Mouse (Mus musculus): ENCODE data around the gene Atp2a3. TPM values are rescaled to one million over a fixed set of nuclear protein-coding genes. Genes with fewer than 3 reads are reported as not detected.
A peak's percentile ranks its signal among the peaks of the same experiment; 100 is the strongest.

Atp2a3 gene
- total and polyA plus RNA-seq, 2 experiments from 2014 or later: 3.1 to 3.8 TPM

GRCm38 (mm10) chr11:72986745-72987144, 25.8 kb downstream of the Atp2a3 start:
- no peak overlapping the region for H3K9ac ChIP-seq (replicated peaks; ENCODE audit: low read depth, low read length)
- peaks cover 6% of the 10 kb centered on the region; the same call in 1 of the 2 replicates for H3K4me1 ChIP-seq (ENCODE audit: control insufficient read depth, insufficient read depth)
- H3K9me3 ChIP-seq (replicated peaks; ENCODE audit: control insufficient read depth, low read length): no peaks in the 10 kb centered on the region
- WGBS: 76% methylated on average over 5 of the region's 5 CpGs
- DNase-seq (ENCODE audit: low spot score): no peak
- no peak overlapping the region for H3K4me3 ChIP-seq (ENCODE audit: low read depth, low read length)
- H3K27me3 ChIP-seq (ENCODE audit: control insufficient read depth, insufficient read depth, low read length): no peaks in the 10 kb centered on the region
- H3K27ac ChIP-seq (ENCODE audit: low read depth): no peak overlapping the region
- H3K4me2 ChIP-seq (ENCODE audit: low read depth, low read length): no peak overlapping the region
- ATAC-seq (ENCODE audit: insufficient read depth, low read depth): no peak
- H3K36me3 ChIP-seq (replicated peaks; ENCODE audit: control insufficient read depth, insufficient read depth, low read length): no peaks in the 10 kb centered on the region
- no peak for TF ChIP-seq EP300 (IDR thresholded peaks at IDR 0.05; ENCODE audit: low read depth)
- no peak for TF ChIP-seq CTCF (IDR thresholded peaks at IDR 0.05; ENCODE audit: low read depth)

- 54% methylated on average over 5 of the region's 5 CpGs for WGBS
- no peak overlapping the region for H3K27ac ChIP-seq (ENCODE audit: low read depth)
- DNase-seq (ENCODE audit: low spot score): no peak
- H3K4me1 ChIP-seq (ENCODE audit: control insufficient read depth, insufficient read depth): peaks cover 6% of the 10 kb centered on the region; the same call in 1 of the 2 replicates
- no peaks in the 10 kb centered on the region for H3K9me3 ChIP-seq (replicated peaks; ENCODE audit: control insufficient read depth, low read length)
- H3K9ac ChIP-seq (replicated peaks; ENCODE audit: low read depth, low read length): no peak overlapping the region
- no peaks in the 10 kb centered on the region for H3K27me3 ChIP-seq (ENCODE audit: control insufficient read depth, insufficient read depth, low read length)
- no peak for ATAC-seq (ENCODE audit: insufficient read depth, low read depth)
- H3K36me3 ChIP-seq (replicated peaks; ENCODE audit: control insufficient read depth, insufficient read depth, low read length): no peaks in the 10 kb centered on the region
- no peak overlapping the region for H3K4me2 ChIP-seq (ENCODE audit: low read depth, low read length)
- no peak for TF ChIP-seq CTCF (IDR thresholded peaks at IDR 0.05; ENCODE audit: low read depth)
- TF ChIP-seq EP300 (IDR thresholded peaks at IDR 0.05; ENCODE audit: low read depth): no peak
- H3K4me3 ChIP-seq (ENCODE audit: low read depth, low read length): no peak overlapping the region
These were observed 26.3 kb downstream of the Atp2a3 start for GRCm38 (mm10) chr11:72987234-72987633.

GRCm38 (mm10) chr11:72987807-72988206, 26.8 kb downstream of the Atp2a3 start:
- Histone ChIP-seq H3K4me1 (ENCODE audit: control insufficient read depth, insufficient read depth) (peaks cover 6% of the 10 kb centered on the region; the same call in 1 of the 2 replicates), H3K27me3 (ENCODE audit: control insufficient read depth, insufficient read depth, low read length) (no peaks in the 10 kb centered on the region), H3K4me2 (ENCODE audit: low read depth, low read length) (no peak overlapping the region), H3K4me3 (ENCODE audit: low read depth, low read length) (no peak overlapping the region), H3K9ac (replicated peaks; ENCODE audit: low read depth, low read length) (no peak overlapping the region), H3K27ac (ENCODE audit: low read depth) (no peak overlapping the region), H3K9me3 (replicated peaks; ENCODE audit: control insufficient read depth, low read length) (no peaks in the 10 kb centered on the region), H3K36me3 (replicated peaks; ENCODE audit: control insufficient read depth, insufficient read depth, low read length) (no peaks in the 10 kb centered on the region)
- 47% methylated on average over 5 of the region's 5 CpGs for WGBS
- no peak for ATAC-seq (ENCODE audit: insufficient read depth, low read depth)
- no peak for DNase-seq (ENCODE audit: low spot score)
- no peak for TF ChIP-seq EP300 (IDR thresholded peaks at IDR 0.05; ENCODE audit: low read depth)
- no peak for TF ChIP-seq CTCF (IDR thresholded peaks at IDR 0.05; ENCODE audit: low read depth)

GRCm38 (mm10) chr11:72989044-72989443, 28.1 kb downstream of the Atp2a3 start:
- no peak for TF ChIP-seq CTCF (IDR thresholded peaks at IDR 0.05; ENCODE audit: low read depth)
- no peak for TF ChIP-seq EP300 (IDR thresholded peaks at IDR 0.05; ENCODE audit: low read depth)
- H3K27me3 ChIP-seq (ENCODE audit: control insufficient read depth, insufficient read depth, low read length): no peaks in the 10 kb centered on the region
- H3K9ac ChIP-seq (replicated peaks; ENCODE audit: low read depth, low read length): no peak overlapping the region
- H3K4me3 ChIP-seq (ENCODE audit: low read depth, low read length): no peak overlapping the region
- DNase-seq (ENCODE audit: low spot score): no peak
- H3K4me1 ChIP-seq (ENCODE audit: control insufficient read depth, insufficient read depth): peaks cover 6% of the 10 kb centered on the region; the same call in 1 of the 2 replicates
- H3K4me2 ChIP-seq (ENCODE audit: low read depth, low read length): no peak overlapping the region
- no peaks in the 10 kb centered on the region for H3K36me3 ChIP-seq (replicated peaks; ENCODE audit: control insufficient read depth, insufficient read depth, low read length)
- WGBS: 80% methylated on average over 6 of the region's 6 CpGs
- H3K27ac ChIP-seq (ENCODE audit: low read depth): no peak overlapping the region
- no peak for ATAC-seq (ENCODE audit: insufficient read depth, low read depth)
- no peaks in the 10 kb centered on the region for H3K9me3 ChIP-seq (replicated peaks; ENCODE audit: control insufficient read depth, low read length)

DNA sequence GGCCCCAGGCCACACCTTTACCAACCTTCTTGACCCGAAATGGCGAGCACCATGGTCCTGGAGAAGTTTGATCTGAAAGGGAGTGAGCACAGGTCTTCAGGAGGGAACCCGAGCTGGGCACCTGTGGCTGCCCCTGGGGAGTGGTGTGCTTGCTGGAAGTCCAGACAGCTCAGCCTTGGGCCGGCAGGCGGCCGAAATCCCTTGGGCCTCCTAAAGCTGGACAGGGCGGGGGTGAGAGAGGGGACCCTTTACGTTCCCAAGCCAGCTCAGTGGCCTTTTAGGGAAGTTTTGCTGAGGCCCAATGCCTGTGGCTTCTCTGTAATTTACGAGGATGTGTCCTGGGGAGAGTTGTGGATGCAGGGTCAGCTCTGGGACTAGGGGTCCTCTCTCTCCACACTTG, 29.7 kb downstream of the Atp2a3 start:
- Histone ChIP-seq H3K36me3 (replicated peaks; ENCODE audit: control insufficient read depth, insufficient read depth, low read length) (no peaks in the 10 kb centered on the region), H3K4me1 (ENCODE audit: control insufficient read depth, insufficient read depth) (peaks cover 7% of the 10 kb centered on the region; the same call in 1 of the 2 replicates), H3K4me3 (ENCODE audit: low read depth, low read length) (no peak overlapping the region), H3K4me2 (ENCODE audit: low read depth, low read length) (no peak overlapping the region), H3K9ac (replicated peaks; ENCODE audit: low read depth, low read length) (no peak overlapping the region), H3K27me3 (ENCODE audit: control insufficient read depth, insufficient read depth, low read length) (no peaks in the 10 kb centered on the region), H3K27ac (ENCODE audit: low read depth) (no peak overlapping the region), H3K9me3 (replicated peaks; ENCODE audit: control insufficient read depth, low read length) (no peaks in the 10 kb centered on the region)
- no peak for ATAC-seq (ENCODE audit: insufficient read depth, low read depth)
- no peak for DNase-seq (ENCODE audit: low spot score)
- TF ChIP-seq CTCF (IDR thresholded peaks at IDR 0.05; ENCODE audit: low read depth) (no peak), EP300 (IDR thresholded peaks at IDR 0.05; ENCODE audit: low read depth) (no peak)
- WGBS: 79% methylated on average over 9 of the region's 9 CpGs

- Histone ChIP-seq H3K36me3 (replicated peaks; ENCODE audit: control insufficient read depth, insufficient read depth, low read length) (no peaks in the 10 kb centered on the region), H3K9me3 (replicated peaks; ENCODE audit: control insufficient read depth, low read length) (no peaks in the 10 kb centered on the region), H3K27me3 (ENCODE audit: control insufficient read depth, insufficient read depth, low read length) (no peaks in the 10 kb centered on the region), H3K9ac (replicated peaks; ENCODE audit: low read depth, low read length) (no peak overlapping the region), H3K4me3 (ENCODE audit: low read depth, low read length) (no peak overlapping the region), H3K4me1 (ENCODE audit: control insufficient read depth, insufficient read depth) (peaks cover 15% of the 10 kb centered on the region; the same call in 1 of the 2 replicates), H3K4me2 (ENCODE audit: low read depth, low read length) (no peak overlapping the region), H3K27ac (ENCODE audit: low read depth) (0 out of 2 replicates have a peak overlapping the region, but pooled peaks have one; percentile 9)
- DNase-seq (ENCODE audit: low spot score) (peak; percentile 29), ATAC-seq (ENCODE audit: insufficient read depth, low read depth) (no peak; the same call in 1 of the 2 replicates)
- no peak for TF ChIP-seq CTCF (IDR thresholded peaks at IDR 0.05; ENCODE audit: low read depth)
- TF ChIP-seq EP300 (IDR thresholded peaks at IDR 0.05; ENCODE audit: low read depth): no peak
- 59% methylated on average over 9 of the region's 9 CpGs for WGBS
These were observed 31.0 kb downstream of the Atp2a3 start for GRCm38 (mm10) chr11:72991961-72992360.
